Mouse (Mus musculus) stomach, embryonic 14.5 days (tissue): ENCODE results near the gene Mat2a. TPM values are rescaled to one million over a fixed set of nuclear protein-coding genes. Genes with fewer than 3 reads are reported as not detected.
A peak's percentile ranks its signal among the peaks of the same experiment; 100 is the strongest.
"Not testable (repeated sequence)": the region's sequence is repeated elsewhere in the genome, so short reads cannot be mapped to it uniquely, and the experiment has no call there.

ENCODE experiments used
- ATAC-seq: fragments of 200-750 bp; cut with Nextera tagmentation; 2 replicates; pipeline ENCODE4 v1.8.0; 2017; ENCODE audit warnings: low read depth, moderate TSS enrichment; ENCODE audit not compliant: insufficient number of reproducible peaks, insufficient read depth, low FRiP score
- H3K27ac ChIP-seq: fragments of 300-500 bp; sonication (generic); 2 replicates; pipeline ENCODE4 v1.5.1; 2014; ENCODE audit warnings: mild to moderate bottlenecking, low read length, moderate library complexity, mixed read lengths
- H3K27me3 ChIP-seq: fragments of 300-500 bp; sonication (generic); 2 replicates; pipeline ENCODE4 v1.6.1; 2014; ENCODE audit warnings: low read length, control low read depth, mixed read lengths; ENCODE audit not compliant: control insufficient read depth, insufficient read depth
- H3K36me3 ChIP-seq: fragments of 300-500 bp; sonication (generic); 2 replicates; pipeline ENCODE4 v1.6.1; 2014; ENCODE audit warnings: mild to moderate bottlenecking, control low read depth, low read length, moderate library complexity, mixed read lengths; ENCODE audit not compliant: control insufficient read depth, insufficient read depth
- H3K4me1 ChIP-seq: fragments of 300-500 bp; sonication (generic); 2 replicates; pipeline ENCODE4 v1.6.1; 2014; ENCODE audit warnings: low read length, control low read depth, mixed read lengths; ENCODE audit not compliant: control insufficient read depth, insufficient read depth
- H3K4me2 ChIP-seq: fragments of 300-500 bp; sonication (generic); replicated peaks from 2 replicates; pipeline ENCODE4 v1.6.1; 2014; ENCODE audit warnings: low read depth, low read length, control low read depth
- H3K4me3 ChIP-seq: fragments of 300-500 bp; sonication (generic); 2 replicates; pipeline ENCODE4 v1.5.1; 2014; ENCODE audit warnings: low read depth, low read length, control low read depth
- H3K9ac ChIP-seq: fragments of 300-500 bp; sonication (generic); replicated peaks from 2 replicates; pipeline ENCODE4 v1.6.1; 2014; ENCODE audit warnings: low read depth, mild to moderate bottlenecking, control low read depth, low read length, moderate library complexity, mixed read lengths
- H3K9me3 ChIP-seq: fragments of 300-500 bp; sonication (generic); 2 replicates; pipeline ENCODE4 v1.6.1; 2016; ENCODE audit warnings: low read depth, low read length, control low read depth; ENCODE audit not compliant: control insufficient read depth
- WGBS: fragments of 180-500 bp; shearing (Covaris S2); extraction: QIAGEN DNeasy Blood & Tissue Kit; methylation state at CpG from one replicate; pipeline ENCODE4 v1.1.7; 2014; 5-methylcytosine and 5-hydroxymethylcytosine counted together
- polyA plus RNA-seq: library from polyadenylated mRNA; unstranded; fragments of >200 nt; fragmentation: Nextera tagmentation; extraction: Ambion mirVana; gene quantifications from 2 replicates; pipeline ENCODE4 v1.2.1, GENCODE M21; 2014

Mat2a gene
- polyA plus RNA-seq, 1 experiment from 2014 or later: 333 TPM

DNA sequence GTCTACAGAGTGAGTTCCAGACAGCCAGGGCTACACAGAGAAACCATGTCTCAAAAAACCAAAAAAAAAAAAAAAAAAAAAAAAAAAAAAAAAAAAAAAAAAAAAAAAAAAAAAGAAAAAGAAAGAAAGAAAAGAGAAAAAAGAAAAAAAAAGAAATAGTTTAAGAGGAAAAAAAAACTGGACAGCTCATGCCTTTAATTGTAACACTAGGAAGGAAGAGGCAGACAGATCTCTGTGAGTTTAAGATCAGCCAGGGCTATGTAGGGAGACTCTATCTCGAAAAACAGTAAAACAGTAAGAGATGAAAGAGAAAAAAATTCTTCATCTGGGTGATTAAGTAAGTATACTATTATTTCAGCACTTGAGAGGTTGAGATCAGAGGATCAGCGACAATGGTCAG is 12.4 kb upstream of the Mat2a start:
- H3K4me2 ChIP-seq, H3K9ac ChIP-seq, H3K4me3 ChIP-seq, H3K27ac ChIP-seq, H3K36me3 ChIP-seq, ATAC-seq, H3K27me3 ChIP-seq, H3K9me3 ChIP-seq, H3K4me1 ChIP-seq: not testable (repeated sequence)
- WGBS: 66% methylated on average over 2 of the region's 2 CpGs

DNA sequence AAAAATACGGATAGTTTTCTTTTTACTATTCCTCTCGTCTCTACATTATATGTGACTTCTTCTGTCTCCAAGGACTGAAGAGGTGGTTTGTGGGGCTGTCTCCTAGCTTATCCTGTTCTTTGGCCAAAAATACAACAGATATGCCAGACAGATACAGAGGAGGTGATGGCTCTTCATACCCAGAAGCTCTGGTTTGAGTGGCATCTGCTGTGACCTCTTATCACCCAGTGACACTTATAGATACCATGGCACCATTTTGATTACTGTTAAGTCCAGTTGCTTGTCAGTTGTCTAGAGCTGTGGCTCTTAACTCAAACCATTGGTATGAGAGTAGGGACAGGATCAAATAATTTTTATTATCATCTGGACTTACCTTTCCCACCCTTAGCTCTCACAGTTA is 8.1 kb upstream of the Mat2a start:
- no peak overlapping the region for H3K9ac ChIP-seq
- no peak overlapping the region for H3K27ac ChIP-seq
- ATAC-seq: no peak
- no peak overlapping the region for H3K4me2 ChIP-seq
- no peaks in the 10 kb centered on the region for H3K9me3 ChIP-seq
- H3K36me3 ChIP-seq: no peaks in the 10 kb centered on the region
- no peaks in the 10 kb centered on the region for H3K27me3 ChIP-seq
- no peak overlapping the region for H3K4me3 ChIP-seq
- WGBS: 77% methylated on average over 2 of the region's 2 CpGs
- H3K4me1 ChIP-seq: no peaks in the 10 kb centered on the region

DNA sequence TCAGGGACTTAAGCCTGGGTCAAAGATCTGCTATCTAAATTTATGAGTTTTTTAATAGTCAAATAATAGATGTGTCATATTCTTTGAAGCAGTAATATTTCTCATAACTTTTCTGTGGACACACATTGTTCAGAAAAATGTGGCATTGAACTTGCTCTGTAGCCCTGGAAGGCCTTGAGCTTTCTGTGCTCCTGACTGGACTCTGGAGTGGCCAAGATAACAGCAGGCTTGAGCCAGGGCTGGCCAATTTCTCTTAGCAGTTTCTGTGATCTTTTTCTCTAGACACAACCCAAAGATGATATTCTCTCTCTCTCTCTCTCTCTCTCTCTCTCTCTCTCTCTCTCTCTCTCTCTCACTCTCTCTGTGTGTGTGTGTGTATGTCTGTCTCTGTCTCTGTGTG is 5.7 kb upstream of the Mat2a start:
- no peak for ATAC-seq
- Histone ChIP-seq H3K27me3 (no peaks in the 10 kb centered on the region), H3K9ac (no peak overlapping the region), H3K36me3 (no peaks in the 10 kb centered on the region), H3K4me1 (0 out of 2 replicates have a peak, but pooled peaks cover 9% of the 10 kb centered on the region), H3K9me3 (no peaks in the 10 kb centered on the region), H3K4me2 (no peak overlapping the region), H3K4me3 (no peak overlapping the region), H3K27ac (no peak overlapping the region)

DNA sequence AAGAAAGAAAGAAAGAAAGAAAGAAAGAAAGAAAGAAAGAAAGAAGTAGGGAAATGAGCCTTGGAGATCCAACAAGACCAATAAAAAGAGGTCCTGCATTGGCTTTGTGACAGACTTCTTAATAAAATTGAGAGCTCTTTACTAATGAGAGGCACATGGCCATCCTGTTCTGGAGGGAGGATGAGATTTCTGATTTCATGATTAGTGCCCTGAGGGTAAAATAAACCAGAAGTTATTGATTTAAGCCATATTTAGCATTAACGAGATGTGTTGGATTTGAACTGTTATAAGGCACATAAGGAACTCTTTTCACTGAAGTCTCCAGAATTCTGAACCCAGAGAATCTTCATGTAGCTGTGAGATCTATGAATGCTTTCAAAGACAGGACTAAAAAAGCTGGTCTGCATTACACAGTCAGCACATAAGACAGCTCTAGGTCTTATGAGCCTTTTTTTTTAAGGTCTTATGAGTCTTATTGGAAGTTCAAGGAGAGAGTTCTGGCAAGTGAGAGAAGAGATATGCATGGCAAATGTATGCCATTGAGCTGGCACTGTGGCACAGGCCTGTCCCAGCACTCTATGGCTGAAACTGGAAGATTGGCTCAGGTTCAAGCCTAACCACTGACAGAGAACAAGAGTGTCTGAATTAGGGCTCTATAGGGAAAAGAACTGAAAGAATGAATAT is 3.7 kb upstream of the Mat2a start:
- ATAC-seq: no peak
- 78% methylated on average over 1 of the region's 1 CpGs for WGBS
- H3K4me1 ChIP-seq: 0 out of 2 replicates have a peak, but pooled peaks cover 10% of the 10 kb centered on the region

DNA sequence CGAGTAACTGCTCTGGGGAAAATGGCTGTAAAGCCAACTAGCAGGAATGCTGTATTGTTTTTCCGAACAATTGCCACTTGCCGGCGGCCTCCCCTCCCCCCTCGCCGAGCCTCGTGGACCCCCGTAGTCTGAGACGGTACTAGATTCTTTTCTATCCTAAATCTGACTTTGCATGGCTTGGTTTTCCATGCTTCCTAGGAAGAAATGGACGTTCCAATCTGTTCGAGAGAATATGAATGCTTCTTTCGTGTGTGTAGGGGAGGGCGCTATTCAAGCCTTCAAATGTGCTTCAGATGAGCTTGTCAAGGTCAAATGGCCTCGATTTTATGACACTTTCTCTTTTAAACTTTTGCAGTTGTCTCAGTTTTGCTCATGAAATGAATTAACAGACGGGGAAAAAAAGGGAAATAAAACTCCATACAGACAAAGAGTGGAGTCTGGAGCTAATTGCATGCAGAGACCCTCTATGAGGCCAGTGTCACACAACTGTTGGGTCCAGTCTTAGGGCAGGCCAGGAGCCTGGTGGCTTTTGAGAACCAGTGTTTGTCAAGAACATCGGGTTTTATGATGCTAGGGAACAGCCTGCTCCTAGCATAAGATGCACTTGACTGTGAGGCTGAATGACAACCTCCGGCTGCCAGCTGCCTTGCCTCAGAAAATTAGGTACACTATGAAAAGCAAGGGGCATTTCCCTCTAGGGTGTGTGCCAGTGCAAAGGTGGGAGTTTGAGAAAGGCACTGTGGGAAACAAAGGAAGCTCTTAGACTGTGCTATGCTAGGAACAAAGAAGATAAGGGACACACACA is 1.0 kb upstream of the Mat2a start:
- H3K27me3 ChIP-seq: no peaks in the 10 kb centered on the region
- WGBS: 11% methylated on average over 17 of the region's 17 CpGs
- H3K27ac ChIP-seq: peak overlapping the region; percentile 97
- peaks cover 20% of the 10 kb centered on the region for H3K36me3 ChIP-seq
- H3K9me3 ChIP-seq: no peaks in the 10 kb centered on the region
- peak overlapping the region; percentile 78 for H3K4me2 ChIP-seq
- H3K4me1 ChIP-seq: peaks cover 16% of the 10 kb centered on the region; the same call in 1 of the 2 replicates
- H3K9ac ChIP-seq: peak overlapping the region; percentile 47
- H3K4me3 ChIP-seq: peak overlapping the region; percentile 59
- no peak for ATAC-seq

More for the DNA sequence above, 3.7 kb upstream of the Mat2a start:
- Histone ChIP-seq H3K9me3 (no peaks in the 10 kb centered on the region), H3K27ac (no peak overlapping the region), H3K36me3 (no peaks in the 10 kb centered on the region), H3K27me3 (no peaks in the 10 kb centered on the region), H3K4me3 (no peak overlapping the region), H3K9ac (no peak overlapping the region), H3K4me2 (no peak overlapping the region)

DNA sequence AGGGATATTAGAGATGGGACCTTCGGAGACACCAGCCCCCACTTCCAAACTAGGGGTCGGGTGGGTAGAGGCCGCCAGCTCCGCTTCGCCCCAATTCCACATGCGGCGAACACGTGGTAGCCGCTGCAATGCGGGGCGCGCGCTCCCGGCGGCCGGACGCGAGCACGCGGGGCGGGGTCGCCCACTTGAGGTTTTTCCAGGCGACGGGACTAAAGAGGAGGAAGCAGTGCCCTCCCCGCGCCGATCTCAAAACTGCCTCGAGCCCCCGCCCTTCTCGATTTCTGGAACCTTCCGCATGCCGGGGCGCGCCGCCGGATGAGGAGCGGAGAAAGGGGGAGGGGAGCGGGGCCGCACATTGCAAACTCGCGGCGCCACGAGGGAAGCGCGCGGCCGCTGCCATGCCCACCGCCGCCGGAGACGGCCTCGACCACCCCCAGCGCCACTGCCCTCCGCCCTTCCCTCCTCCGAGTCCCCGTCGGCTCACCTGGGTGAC is 450 bp downstream of the Mat2a start:
- ATAC-seq: peak; percentile 66
- under 1% methylated on average over 48 of the region's 57 CpGs for WGBS

DNA sequence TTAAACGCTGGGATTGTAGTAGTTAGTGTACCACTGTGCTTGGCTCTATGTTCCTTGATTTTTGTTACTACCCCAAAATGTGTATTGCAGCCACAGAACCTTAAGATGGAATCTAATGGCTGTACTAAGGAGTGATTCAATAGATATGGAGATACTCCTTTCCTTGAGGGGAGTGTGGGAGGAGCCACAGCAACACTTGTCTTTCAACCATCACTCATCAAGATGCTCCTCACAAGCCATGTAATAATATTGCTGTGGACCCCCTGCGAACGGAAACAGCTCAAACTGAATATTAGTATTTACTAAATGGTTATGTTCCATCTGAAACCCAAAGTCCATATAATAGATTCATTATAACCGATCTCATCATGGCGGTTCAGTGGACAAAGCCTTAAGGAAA is 1.1 kb downstream of the Mat2a start:
- no peaks in the 10 kb centered on the region for H3K27me3 ChIP-seq
- peaks cover 16% of the 10 kb centered on the region; the same call in 1 of the 2 replicates for H3K4me1 ChIP-seq
- peak overlapping the region; percentile 59 for H3K4me3 ChIP-seq
- H3K36me3 ChIP-seq: peaks cover 39% of the 10 kb centered on the region
- peak overlapping the region; percentile 91 for H3K4me2 ChIP-seq
- under 1% methylated on average over 5 of the region's 5 CpGs for WGBS
- no peaks in the 10 kb centered on the region for H3K9me3 ChIP-seq
- ATAC-seq: no peak
- peak overlapping the region; percentile 82 for H3K9ac ChIP-seq
- peak overlapping the region; percentile 97; the same call in 1 of the 2 replicates for H3K27ac ChIP-seq

More for the DNA sequence above, 450 bp downstream of the Mat2a start:
- H3K4me3 ChIP-seq: peak overlapping the region; percentile 59
- H3K4me2 ChIP-seq: peak overlapping the region; percentile 91
- H3K27ac ChIP-seq: peak overlapping the region; percentile 97
- no peaks in the 10 kb centered on the region for H3K27me3 ChIP-seq
- peak overlapping the region; percentile 82 for H3K9ac ChIP-seq
- H3K36me3 ChIP-seq: peaks cover 33% of the 10 kb centered on the region
- H3K4me1 ChIP-seq: peaks cover 16% of the 10 kb centered on the region; the same call in 1 of the 2 replicates
- H3K9me3 ChIP-seq: no peaks in the 10 kb centered on the region

DNA sequence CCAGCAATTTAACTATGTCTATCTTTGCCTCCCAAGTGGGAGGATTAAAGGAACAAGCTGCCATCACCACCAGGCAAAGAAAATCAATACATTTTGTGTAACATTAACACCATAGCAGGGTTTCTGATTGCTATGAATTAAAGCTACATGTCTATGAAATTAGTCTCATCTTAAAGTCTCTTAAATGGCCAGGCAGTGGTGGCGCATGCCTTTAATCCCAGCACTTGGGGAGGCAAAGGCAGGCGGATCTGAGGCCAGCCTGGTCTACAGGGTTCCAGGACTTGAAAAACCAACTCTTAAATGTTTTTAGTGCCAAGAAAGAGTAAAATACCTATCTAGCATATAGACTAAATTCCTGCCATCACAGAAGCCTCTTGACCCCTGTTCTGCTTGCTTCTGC is 7.2 kb downstream of the Mat2a start:
- no peak for ATAC-seq
- H3K36me3 ChIP-seq: peaks cover 81% of the 10 kb centered on the region

More for the DNA sequence above, 7.2 kb downstream of the Mat2a start:
- Histone ChIP-seq H3K9me3 (no peaks in the 10 kb centered on the region), H3K4me3 (no peak overlapping the region), H3K27ac (no peak overlapping the region), H3K4me2 (no peak overlapping the region), H3K9ac (no peak overlapping the region), H3K4me1 (peaks cover 1% of the 10 kb centered on the region; the same call in 1 of the 2 replicates), H3K27me3 (no peaks in the 10 kb centered on the region)
- 95% methylated on average over 2 of the region's 2 CpGs for WGBS
